Mouse (Mus musculus) liver, embryonic 14.5 days (tissue): Measurements from ENCODE around the gene Trim32. TPM values are rescaled to one million over a fixed set of nuclear protein-coding genes. Genes with fewer than 3 reads are reported as not detected.

ENCODE experiments used
- ATAC-seq: fragments of 200-750 bp; cut with Nextera tagmentation; 2 replicates; pipeline ENCODE4 v1.8.0; 2017; ENCODE audit warnings: moderate number of reproducible peaks, mild to moderate bottlenecking, moderate library complexity; ENCODE audit not compliant: insufficient read depth
- DNase-seq, 3 experiments: peaks; one replicate each; pipeline ENCODE4 v3.0.0-alpha.2; 2012 to 2013; ENCODE audit warnings: low read depth in 3 of 3, low spot score in 3 of 3
- H3K27ac ChIP-seq: fragments of 300-500 bp; sonication (generic); 2 replicates; pipeline ENCODE4 v1.5.1; 2014; ENCODE audit warnings: moderate library complexity, mild to moderate bottlenecking, control low read depth, inconsistent platforms
- H3K27me3 ChIP-seq: fragments of 300-500 bp; sonication (generic); 2 replicates; pipeline ENCODE4 v1.6.1; 2014; ENCODE audit warnings: mild to moderate bottlenecking, low read length, moderate library complexity; ENCODE audit not compliant: control insufficient read depth, insufficient read depth
- H3K36me3 ChIP-seq: fragments of 300-500 bp; sonication (generic); replicated peaks from 2 replicates; pipeline ENCODE4 v1.6.1; 2014; ENCODE audit warnings: low read depth; ENCODE audit not compliant: control insufficient read depth, insufficient read depth
- H3K4me1 ChIP-seq, 2 experiments: fragments of 200-500 bp in 1 of 2; fragments of 300-500 bp in 1 of 2; sonication (generic) in 1 of 2; replicated peaks; 2 replicates each; pipeline ENCODE4 v1.6.1; 2012 to 2014; ENCODE audit warnings: antibody characterized with exemption in 1 of 2, inconsistent platforms in 1 of 2, low read length in 1 of 2; ENCODE audit not compliant: control insufficient read depth in 2 of 2, insufficient read depth in 2 of 2
- H3K4me2 ChIP-seq: fragments of 300-500 bp; sonication (generic); 2 replicates; pipeline ENCODE4 v1.6.1; 2014; ENCODE audit warnings: low read depth, mild to moderate bottlenecking, control low read depth, moderate library complexity
- H3K4me3 ChIP-seq, 2 experiments: fragments of 200-500 bp in 1 of 2; fragments of 300-500 bp in 1 of 2; sonication (generic) in 1 of 2; 2 replicates each; pipeline ENCODE4 v1.5.1; 2012 to 2014; ENCODE audit warnings: low read depth in 2 of 2, low read length in 2 of 2, mild to moderate bottlenecking in 2 of 2, control low read depth in 1 of 2, inconsistent platforms in 1 of 2, moderate library complexity in 1 of 2; ENCODE audit not compliant: insufficient read depth in 1 of 2
- H3K9ac ChIP-seq: fragments of 300-500 bp; sonication (generic); replicated peaks from 2 replicates; pipeline ENCODE4 v1.6.1; 2014; ENCODE audit warnings: mild to moderate bottlenecking, control low read depth, moderate library complexity
- H3K9me3 ChIP-seq: fragments of 300-500 bp; sonication (generic); 2 replicates; pipeline ENCODE4 v1.6.1; 2016; ENCODE audit warnings: low read length, mixed read lengths; ENCODE audit not compliant: control insufficient read depth
- CTCF ChIP-seq: IDR thresholded peaks from 2 replicates; pipeline ENCODE4 v1.5.1; 2016; ENCODE audit warnings: antibody characterized with exemption, low read depth, control low read depth
- EP300 ChIP-seq: IDR thresholded peaks from 2 replicates; pipeline ENCODE4 v1.6.1; 2016; ENCODE audit warnings: antibody characterized with exemption, low read depth
- WGBS: fragments of 180-500 bp; shearing (Covaris S2); extraction: QIAGEN DNeasy Blood & Tissue Kit; methylation state at CpG from one replicate; pipeline ENCODE4 v1.1.7; 2014; ENCODE audit not compliant: insufficient replicate concordance; 5-methylcytosine and 5-hydroxymethylcytosine counted together
- polyA plus RNA-seq, 2 experiments: library from polyadenylated mRNA; depleted of rRNA in 1 of 2; stranded (reverse) in 1 of 2; unstranded in 1 of 2; fragments of >200 nt; fragmentation: Nextera tagmentation in 1 of 2; extraction: Ambion mirVana in 1 of 2; gene quantifications; 2 replicates each; pipeline versions ENCODE4 v1.2.1 to v1.2.3; 2012 to 2014

The Trim32 gene
- polyA plus RNA-seq, 2 experiments = 2.9 to 4.8 TPM

GRCm38 (mm10) chr4:65654723-65655122 lies 49.9 kb downstream of the Trim32 start:
- TF ChIP-seq EP300 = no peak
- peak; percentile 88 for TF ChIP-seq CTCF

DNA sequence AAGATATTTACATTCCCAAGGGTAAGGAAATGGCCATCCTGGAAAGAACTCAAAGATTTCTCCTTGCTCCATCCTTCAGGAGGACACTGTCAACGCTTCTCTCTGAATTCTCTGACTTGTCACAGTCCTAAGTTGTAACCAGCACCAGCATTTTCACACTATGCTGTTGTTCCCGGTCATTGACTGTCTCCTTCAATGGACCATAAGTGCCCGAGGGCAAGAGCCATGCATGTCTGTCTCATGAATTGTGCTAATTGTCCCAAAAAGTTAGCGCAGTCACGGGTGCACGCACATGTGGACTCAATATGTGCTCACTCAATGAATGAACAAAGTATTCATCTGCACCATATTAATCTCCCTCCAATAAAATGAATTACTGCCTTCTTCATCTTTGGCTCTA lies 58.4 kb downstream of the Trim32 start:
- Histone ChIP-seq H3K27me3 (no peaks in the 10 kb centered on the region), H3K4me2 (no peak overlapping the region), H3K9ac (no peak overlapping the region), H3K4me1 (no peaks in the 10 kb centered on the region), H3K36me3 (no peaks in the 10 kb centered on the region), H3K9me3 (no peaks in the 10 kb centered on the region), H3K27ac (no peak overlapping the region), H3K4me3 (no peak overlapping the region)
- ATAC-seq (no peak), DNase-seq (no peak)
- no peak for TF ChIP-seq CTCF
- TF ChIP-seq EP300 = no peak
- WGBS = 62% methylated on average over 6 of the region's 6 CpGs

More at GRCm38 (mm10) chr4:65654723-65655122, 49.9 kb downstream of the Trim32 start:
- no peak overlapping the region for H3K4me3 ChIP-seq
- H3K9me3 ChIP-seq = no peaks in the 10 kb centered on the region
- no peaks in the 10 kb centered on the region for H3K4me1 ChIP-seq
- no peaks in the 10 kb centered on the region for H3K36me3 ChIP-seq
- H3K4me2 ChIP-seq = no peak overlapping the region
- 0% methylated on average over 2 of the region's 2 CpGs for WGBS
- H3K27ac ChIP-seq = no peak overlapping the region
- no peak for ATAC-seq
- no peak for DNase-seq
- no peaks in the 10 kb centered on the region for H3K27me3 ChIP-seq
- H3K9ac ChIP-seq = no peak overlapping the region
